Mouse (Mus musculus) embryonic facial prominence, embryonic 14.5 days (tissue): ENCODE data around the gene B3gnt6. TPM values are rescaled to one million over a fixed set of nuclear protein-coding genes. Genes with fewer than 3 reads are reported as not detected.

Source experiments
- ATAC-seq: fragments of 200-750 bp; cut with Nextera tagmentation; 2 replicates; pipeline ENCODE4 v1.8.0; 2017; ENCODE audit warnings: low read depth, moderate number of reproducible peaks, moderate TSS enrichment
- DNase-seq: peaks from one replicate; pipeline ENCODE4 v3.0.0-alpha.2; 2015; ENCODE audit warnings: low spot score
- H3K27ac ChIP-seq: fragments of 300-500 bp; sonication (generic); replicated peaks from 2 replicates; pipeline ENCODE4 v1.5.1; 2014; ENCODE audit warnings: low read depth, mild to moderate bottlenecking, low read length, moderate library complexity
- H3K27me3 ChIP-seq: fragments of 300-500 bp; sonication (generic); replicated peaks from 2 replicates; pipeline ENCODE4 v1.6.1; 2014; ENCODE audit warnings: low read length; ENCODE audit not compliant: control insufficient read depth, insufficient read depth
- H3K36me3 ChIP-seq: fragments of 300-500 bp; sonication (generic); 2 replicates; pipeline ENCODE4 v1.6.1; 2014; ENCODE audit warnings: low read length, mixed read lengths; ENCODE audit not compliant: control insufficient read depth, insufficient read depth
- H3K4me1 ChIP-seq: fragments of 300-500 bp; sonication (generic); 2 replicates; pipeline ENCODE4 v1.6.1; 2014; ENCODE audit warnings: antibody characterized with exemption, low read length; ENCODE audit not compliant: control insufficient read depth, insufficient read depth
- H3K4me2 ChIP-seq: fragments of 300-500 bp; sonication (generic); 2 replicates; pipeline ENCODE4 v1.6.1; 2014; ENCODE audit warnings: low read depth, mild to moderate bottlenecking, low read length, moderate library complexity, mixed read lengths
- H3K4me3 ChIP-seq: fragments of 300-500 bp; sonication (generic); 2 replicates; pipeline ENCODE4 v1.5.1; 2014; ENCODE audit warnings: low read depth, mild to moderate bottlenecking, low read length
- H3K9ac ChIP-seq: fragments of 300-500 bp; sonication (generic); 2 replicates; pipeline ENCODE4 v1.6.1; 2014; ENCODE audit warnings: low read depth, mild to moderate bottlenecking, low read length, moderate library complexity, mixed read lengths
- H3K9me3 ChIP-seq: fragments of 300-500 bp; sonication (generic); 2 replicates; pipeline ENCODE4 v1.6.1; 2016; ENCODE audit warnings: low read length; ENCODE audit not compliant: control insufficient read depth
- WGBS: fragments of 180-500 bp; shearing (Covaris S2); extraction: QIAGEN DNeasy Blood & Tissue Kit; methylation state at CpG from one replicate; pipeline ENCODE4 v1.1.7; 2014; 5-methylcytosine and 5-hydroxymethylcytosine counted together
- polyA plus RNA-seq: library from polyadenylated mRNA; unstranded; fragments of >200 nt; fragmentation: Nextera tagmentation; extraction: Ambion mirVana; gene quantifications from 2 replicates; pipeline ENCODE4 v1.2.1, GENCODE M21; 2014

The B3gnt6 gene
- polyA plus RNA-seq, 1 experiment from 2014 or later: 0.07 TPM

DNA sequence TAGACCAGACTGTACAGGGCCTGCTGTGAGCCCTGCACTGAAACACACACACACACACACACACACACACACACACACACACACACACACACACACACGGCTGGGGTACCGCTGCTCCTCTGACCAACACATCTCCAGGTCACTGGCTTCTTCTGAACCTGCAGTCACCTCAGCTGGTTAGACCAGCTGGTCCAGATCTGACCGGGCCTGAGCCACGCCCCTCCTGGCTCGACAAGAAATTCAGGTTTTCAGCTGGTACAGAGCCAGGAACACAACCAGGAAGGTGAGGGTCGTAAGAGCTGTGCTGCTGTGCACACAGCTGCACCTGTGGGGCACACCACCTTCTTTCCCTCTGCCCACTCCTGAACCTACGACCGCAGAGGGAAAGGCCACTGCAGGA lies 40.8 kb downstream of the B3gnt6 start:
- no peaks in the 10 kb centered on the region for H3K9me3 ChIP-seq
- H3K27me3 ChIP-seq: no peaks in the 10 kb centered on the region
- DNase-seq (no peak), ATAC-seq (peak; percentile 42; the same call in 1 of the 2 replicates)
- H3K27ac ChIP-seq: 0 out of 2 replicates have a peak overlapping the region, but pooled peaks have one; percentile 6
- no peak overlapping the region; the same call in 1 of the 2 replicates for H3K4me2 ChIP-seq
- 43% methylated on average over 8 of the region's 8 CpGs for WGBS
- H3K36me3 ChIP-seq: no peaks in the 10 kb centered on the region
- no peak overlapping the region for H3K9ac ChIP-seq
- H3K4me3 ChIP-seq: no peak overlapping the region
- H3K4me1 ChIP-seq: 0 out of 2 replicates have a peak, but pooled peaks cover 4% of the 10 kb centered on the region

DNA sequence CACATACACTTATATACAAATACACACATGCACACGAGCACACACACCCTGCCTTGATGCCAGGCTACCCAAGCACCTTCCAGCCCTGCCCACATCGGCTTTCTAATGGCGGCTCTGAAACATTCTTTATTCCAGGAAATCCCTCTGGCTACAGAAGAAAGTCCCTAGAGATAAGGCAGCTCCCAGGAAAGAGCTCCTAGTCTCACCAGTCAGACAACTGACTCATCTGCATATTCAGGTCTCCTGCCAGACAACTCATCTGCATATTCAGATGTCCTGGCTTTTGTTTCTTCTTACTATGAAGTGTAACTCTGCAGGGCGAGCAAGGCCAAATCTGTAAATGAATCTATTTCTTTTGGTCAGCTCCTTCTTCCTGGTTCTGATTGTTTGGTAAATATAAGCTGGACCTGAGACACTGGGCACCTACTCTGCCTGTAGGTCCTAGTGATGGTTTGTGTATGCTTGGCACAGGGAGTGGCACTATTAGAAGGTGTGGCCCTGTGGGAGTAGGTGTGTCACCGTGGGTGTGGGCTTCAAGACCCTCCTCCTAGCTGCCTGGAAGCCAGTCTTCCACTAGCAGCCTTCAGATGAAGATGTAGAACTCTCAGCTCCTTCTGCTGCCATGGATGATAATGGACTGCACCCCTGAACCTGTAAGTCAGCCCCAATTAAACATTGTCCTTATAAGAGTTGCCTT lies 41.5 kb downstream of the B3gnt6 start:
- no peaks in the 10 kb centered on the region for H3K9me3 ChIP-seq
- no peaks in the 10 kb centered on the region for H3K27me3 ChIP-seq
- H3K4me2 ChIP-seq: no peak overlapping the region
- H3K27ac ChIP-seq: no peak overlapping the region
- 0 out of 2 replicates have a peak, but pooled peaks cover 4% of the 10 kb centered on the region for H3K4me1 ChIP-seq
- no peak overlapping the region for H3K9ac ChIP-seq
- ATAC-seq (no peak), DNase-seq (no peak)
- no peaks in the 10 kb centered on the region for H3K36me3 ChIP-seq
- H3K4me3 ChIP-seq: no peak overlapping the region
- 48% methylated on average over 5 of the region's 5 CpGs for WGBS

DNA sequence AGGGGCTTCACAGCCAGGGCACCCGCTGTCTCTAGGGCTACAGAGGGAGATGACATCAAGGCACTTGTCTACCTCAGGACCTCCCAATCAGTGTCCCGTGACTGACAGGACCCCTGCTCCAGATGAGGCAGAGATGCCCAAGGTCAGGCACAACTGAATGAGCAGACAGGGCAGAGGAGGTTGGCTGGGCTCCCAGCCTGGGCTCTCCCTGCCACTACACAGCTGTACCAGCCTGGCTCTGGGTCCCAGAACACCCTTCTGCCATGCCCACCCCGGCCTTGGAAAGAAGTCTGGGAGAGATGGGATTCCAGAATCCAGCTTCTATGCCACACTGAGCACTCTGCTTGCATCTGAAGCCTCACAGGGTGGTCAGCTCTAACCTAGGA lies 43.0 kb downstream of the B3gnt6 start:
- Histone ChIP-seq H3K9me3 (no peaks in the 10 kb centered on the region), H3K36me3 (no peaks in the 10 kb centered on the region), H3K4me2 (no peak overlapping the region), H3K4me1 (peaks cover 10% of the 10 kb centered on the region; the same call in 1 of the 2 replicates), H3K9ac (no peak overlapping the region), H3K27ac (no peak overlapping the region), H3K4me3 (no peak overlapping the region), H3K27me3 (no peaks in the 10 kb centered on the region)
- no peak for ATAC-seq
- no peak for DNase-seq
- 59% methylated on average over 2 of the region's 3 CpGs for WGBS

DNA sequence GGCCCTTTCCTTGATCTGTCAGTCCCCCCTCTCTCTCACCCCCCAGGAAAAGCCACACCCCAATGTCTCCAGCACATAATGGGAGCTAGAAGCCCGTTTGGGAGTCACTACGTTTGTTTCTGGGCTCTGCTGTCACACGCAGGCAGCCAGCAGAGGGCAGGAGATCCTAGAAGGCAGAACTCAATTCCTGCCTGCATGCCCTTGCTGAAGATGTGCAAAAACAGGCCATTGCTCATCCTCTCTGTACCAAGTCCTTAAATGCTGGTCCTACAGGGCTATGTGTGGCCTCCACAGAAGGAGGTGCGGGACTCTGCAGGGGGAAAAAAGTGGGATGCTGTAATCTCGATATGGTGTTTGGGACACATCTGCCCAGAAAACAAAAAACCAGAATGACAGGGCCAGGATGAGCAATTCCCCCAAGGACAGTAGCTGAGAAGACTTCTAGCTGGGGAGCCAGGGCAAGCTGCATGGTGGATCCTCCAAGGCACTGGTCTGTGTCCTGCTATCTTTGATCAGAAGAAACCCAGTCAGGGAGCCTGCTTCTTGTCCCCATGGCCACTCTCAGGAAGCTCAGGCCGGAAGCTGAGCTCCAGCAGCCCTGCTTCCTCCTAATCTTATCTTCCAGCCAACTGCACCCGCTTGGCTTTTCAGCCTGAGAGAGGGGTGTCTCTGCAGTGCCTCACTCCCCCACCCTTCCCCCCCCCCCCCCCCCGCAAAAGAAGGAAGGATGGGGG lies 43.6 kb downstream of the B3gnt6 start:
- no peak overlapping the region for H3K27ac ChIP-seq
- WGBS: 38% methylated on average over 7 of the region's 8 CpGs
- H3K9me3 ChIP-seq: no peaks in the 10 kb centered on the region
- no peak overlapping the region for H3K4me3 ChIP-seq
- peaks cover 10% of the 10 kb centered on the region; the same call in 1 of the 2 replicates for H3K4me1 ChIP-seq
- H3K9ac ChIP-seq: no peak overlapping the region
- no peaks in the 10 kb centered on the region for H3K27me3 ChIP-seq
- DNase-seq (peak; percentile 79), ATAC-seq (no peak)
- no peak overlapping the region for H3K4me2 ChIP-seq
- no peaks in the 10 kb centered on the region for H3K36me3 ChIP-seq

DNA sequence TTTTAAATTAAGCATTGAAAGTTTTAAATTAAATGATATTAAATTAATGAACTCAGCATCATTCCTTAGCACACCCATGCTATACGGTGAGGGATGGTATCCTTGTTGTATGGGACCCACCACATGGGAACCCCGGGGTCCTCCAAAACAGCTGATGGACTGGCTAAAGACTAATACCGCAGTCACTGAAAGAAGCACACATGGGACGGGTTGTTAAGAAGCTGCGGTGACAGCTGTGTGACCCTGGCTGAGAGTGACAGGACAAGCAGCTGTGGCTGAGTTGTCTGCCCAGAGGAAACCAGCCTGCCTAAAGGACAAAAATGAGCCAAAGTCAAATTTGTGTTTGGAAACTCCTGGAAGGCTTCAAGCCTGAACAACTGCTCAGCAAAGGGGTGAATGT lies 45.4 kb downstream of the B3gnt6 start:
- no peak; the same call in 1 of the 2 replicates for ATAC-seq

DNA sequence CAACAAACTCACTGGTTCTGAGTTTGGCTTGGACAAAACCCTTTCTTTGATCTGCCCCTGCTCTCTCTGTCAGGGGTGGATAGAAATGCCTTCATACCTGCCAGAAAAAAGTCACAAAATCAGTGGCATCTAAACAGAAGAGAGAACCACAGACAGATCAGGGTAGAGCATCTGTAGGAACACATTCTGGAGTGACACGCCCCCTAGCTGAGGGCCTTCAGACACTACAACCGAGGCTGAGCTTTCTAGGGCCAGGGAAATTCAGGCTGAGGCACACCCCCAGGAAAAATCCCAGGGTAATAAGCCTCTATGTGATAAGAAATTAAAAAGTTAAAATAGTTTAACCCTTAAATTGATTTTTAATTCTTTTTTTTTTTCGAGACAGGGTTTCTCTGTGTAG lies 45.9 kb downstream of the B3gnt6 start:
- no peaks in the 10 kb centered on the region for H3K9me3 ChIP-seq
- no peak for DNase-seq
- no peaks in the 10 kb centered on the region for H3K27me3 ChIP-seq
- no peaks in the 10 kb centered on the region for H3K36me3 ChIP-seq
- no peak overlapping the region for H3K9ac ChIP-seq
- H3K27ac ChIP-seq: no peak overlapping the region
- no peak overlapping the region for H3K4me2 ChIP-seq
- no peak for ATAC-seq
- H3K4me3 ChIP-seq: no peak overlapping the region
- H3K4me1 ChIP-seq: peaks cover 5% of the 10 kb centered on the region; the same call in 1 of the 2 replicates
- 39% methylated on average over 3 of the region's 3 CpGs for WGBS

More for the DNA sequence above, 45.4 kb downstream of the B3gnt6 start:
- no peaks in the 10 kb centered on the region for H3K9me3 ChIP-seq
- H3K4me3 ChIP-seq: no peak overlapping the region
- peak; percentile 71 for DNase-seq
- H3K27me3 ChIP-seq: no peaks in the 10 kb centered on the region
- no peak overlapping the region for H3K27ac ChIP-seq
- WGBS: 66% methylated on average over 5 of the region's 5 CpGs
- H3K9ac ChIP-seq: no peak overlapping the region
- peaks cover 5% of the 10 kb centered on the region; the same call in 1 of the 2 replicates for H3K4me1 ChIP-seq
- no peaks in the 10 kb centered on the region for H3K36me3 ChIP-seq
- no peak overlapping the region for H3K4me2 ChIP-seq

DNA sequence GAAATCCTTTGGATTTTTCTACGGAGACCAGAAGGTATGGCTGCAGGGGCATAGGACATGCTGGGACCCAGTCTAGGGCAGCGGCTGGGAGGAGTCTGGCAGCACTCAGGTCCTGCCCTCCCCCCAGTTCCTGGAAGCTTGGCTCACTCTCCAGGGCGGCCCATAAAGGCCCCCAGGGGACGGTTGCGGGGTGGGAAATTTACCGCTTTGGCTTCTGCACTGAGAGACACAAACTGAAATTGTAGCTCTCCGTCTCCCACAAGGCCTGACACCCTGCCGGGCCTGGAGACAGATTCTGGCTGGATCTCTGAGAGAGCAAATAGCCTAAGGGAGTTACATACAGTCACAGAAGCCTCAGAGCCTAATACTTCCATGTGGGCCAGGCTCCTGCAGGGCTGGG lies 46.9 kb downstream of the B3gnt6 start:
- no peak for ATAC-seq
- no peak overlapping the region for H3K4me3 ChIP-seq
- H3K27ac ChIP-seq: no peak overlapping the region
- H3K9ac ChIP-seq: 0 out of 2 replicates have a peak overlapping the region, but pooled peaks have one; percentile 2
- peaks cover 5% of the 10 kb centered on the region; the same call in 1 of the 2 replicates for H3K4me1 ChIP-seq
- H3K4me2 ChIP-seq: no peak overlapping the region
- DNase-seq: no peak
- no peaks in the 10 kb centered on the region for H3K36me3 ChIP-seq
- no peaks in the 10 kb centered on the region for H3K27me3 ChIP-seq
- WGBS: 44% methylated on average over 8 of the region's 8 CpGs
- H3K9me3 ChIP-seq: no peaks in the 10 kb centered on the region

DNA sequence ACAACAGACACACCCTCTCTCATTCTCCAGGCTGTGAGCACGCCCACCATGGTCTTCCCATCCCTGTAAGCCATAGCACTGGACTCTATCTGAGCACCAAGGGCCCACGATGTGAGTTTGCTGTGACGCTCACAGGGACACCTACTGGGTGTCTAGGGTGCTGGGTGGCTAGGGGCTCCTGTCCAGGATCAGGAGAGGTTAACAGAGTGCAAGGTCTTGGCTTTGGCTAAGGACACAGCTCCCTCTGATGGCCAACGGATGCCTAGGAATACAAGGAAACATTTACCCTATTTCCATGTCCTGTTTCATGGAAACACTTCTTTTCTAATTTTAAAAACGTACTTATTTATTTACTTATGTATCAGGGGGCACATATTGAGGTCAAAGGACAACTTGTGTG lies 48.8 kb downstream of the B3gnt6 start:
- no peaks in the 10 kb centered on the region for H3K9me3 ChIP-seq
- DNase-seq (no peak), ATAC-seq (no peak)
- H3K4me2 ChIP-seq: no peak overlapping the region
- H3K4me3 ChIP-seq: no peak overlapping the region
- no peaks in the 10 kb centered on the region for H3K36me3 ChIP-seq
- peaks cover 5% of the 10 kb centered on the region; the same call in 1 of the 2 replicates for H3K4me1 ChIP-seq
- WGBS: 50% methylated on average over 5 of the region's 5 CpGs
- no peak overlapping the region for H3K27ac ChIP-seq
- H3K27me3 ChIP-seq: no peaks in the 10 kb centered on the region
- H3K9ac ChIP-seq: no peak overlapping the region
